ENCODE assay signal across 18 mouse cellular contexts in genomic region chr3:129641621-129642020, GRCm38 (mm10).
DNase-seq lines count a peak whose midpoint lies in the region; ATAC-seq lines count a peak whose summit lies in the region.
"Had no signal": no experiment of that assay in that cellular context is flagged by ENCODE, and none has a peak within 500 bp of the region (broad histone marks: within the 10 kb centered on the region; RNA-seq: fewer than 3 reads in every experiment).

No protein-coding gene starts in this region.

- DNase-seq in cerebellum, adult 8-10 months, result no peak
- peak; percentile 33 to 47 for DNase-seq in left cerebral cortex, adult 18-20 months (ENCODE audit: low spot score in 2 of 2)
- DNase-seq in left cerebral cortex, postnatal 4 days, result no peak
- peak; percentile 47 to 59 for DNase-seq in right cerebral cortex, adult 2 months (ENCODE audit: low spot score in 2 of 2)
- no peak for DNase-seq in right cerebral cortex, postnatal 25 days
- no peak for DNase-seq in adrenal gland, adult 18-20 months (ENCODE audit: low spot score in 2 of 2)
- DNase-seq in lung, postnatal 4 days, result no peak
- DNase-seq: adrenal gland, postnatal 14 days; cerebellum, postnatal 10 days; gastrocnemius, postnatal 14 days; heart, postnatal 14 days; kidney, adult 11 months; kidney, postnatal 14 days; thymus, adult 2 months; thymus, postnatal 36 days had no signal

- intact Hi-C loops in left cerebral cortex, postnatal 4 days (cut with DNase I), result no loop called here

- peak; percentile 63 for ATAC-seq in cerebellum, adult (ENCODE audit: insufficient number of reproducible peaks, low FRiP score, low TSS enrichment)
- ATAC-seq: forebrain, embryonic 16.5 days; inflammation-experienced regulatory T-cells, adult 6 months had no signal

Comparison
In these comparisons a context has a peak if more than half of its experiments do, and no peak if none do; other contexts are left out.
1. DNase-seq: peak in left cerebral cortex, adult 18-20 months (2 of 2) and right cerebral cortex, adult 2 months (2 of 2); none in cerebellum, adult 8-10 months (single experiment), left cerebral cortex, postnatal 4 days (single experiment), right cerebral cortex, postnatal 25 days (single experiment), adrenal gland, adult 18-20 months (0 of 2) and lung, postnatal 4 days (0 of 2).